Mouse (Mus musculus) forebrain, embryonic 13.5 days (tissue): Measurements from ENCODE around the gene Yipf1. TPM values are rescaled to one million over a fixed set of nuclear protein-coding genes. Genes with fewer than 3 reads are reported as not detected.

ENCODE experiments used
- ATAC-seq: fragments of 200-750 bp; cut with Nextera tagmentation; 2 replicates; pipeline ENCODE4 v1.8.0; 2017
- H3K27ac ChIP-seq: fragments of 300-500 bp; sonication (generic); 2 replicates; pipeline ENCODE4 v1.5.1; 2015; ENCODE audit warnings: inconsistent platforms, mild to moderate bottlenecking, moderate library complexity
- H3K27me3 ChIP-seq: fragments of 300-500 bp; sonication (generic); 2 replicates; pipeline ENCODE4 v1.6.1; 2015; ENCODE audit warnings: mild to moderate bottlenecking, inconsistent platforms
- H3K36me3 ChIP-seq: fragments of 300-500 bp; sonication (generic); 2 replicates; pipeline ENCODE4 v1.6.1; 2015; ENCODE audit warnings: mild to moderate bottlenecking, inconsistent platforms; ENCODE audit not compliant: poor library complexity, severe bottlenecking
- H3K4me1 ChIP-seq: fragments of 300-500 bp; sonication (generic); 2 replicates; pipeline ENCODE4 v1.6.1; 2015; ENCODE audit warnings: inconsistent platforms
- H3K4me2 ChIP-seq: fragments of 300-500 bp; sonication (generic); 2 replicates; pipeline ENCODE4 v1.6.1; 2015; ENCODE audit warnings: inconsistent platforms, mild to moderate bottlenecking, moderate library complexity
- H3K4me3 ChIP-seq: fragments of 300-500 bp; sonication (generic); 2 replicates; pipeline ENCODE4 v1.5.1; 2015; ENCODE audit warnings: mild to moderate bottlenecking, inconsistent platforms
- H3K9ac ChIP-seq: fragments of 300-500 bp; sonication (generic); 2 replicates; pipeline ENCODE4 v1.6.1; 2015; ENCODE audit warnings: mild to moderate bottlenecking, inconsistent platforms
- H3K9me3 ChIP-seq: fragments of 300-500 bp; sonication (generic); replicated peaks from 2 replicates; pipeline ENCODE4 v1.6.1; 2016; ENCODE audit warnings: inconsistent platforms
- WGBS: fragments of 180-500 bp; shearing (Covaris S2); methylation state at CpG from one replicate; pipeline ENCODE4 v1.1.7; 2015; 5-methylcytosine and 5-hydroxymethylcytosine counted together
- polyA plus RNA-seq: library from polyadenylated mRNA; unstranded; fragments of >200 nt; fragmentation: Nextera tagmentation; extraction: Ambion mirVana; gene quantifications from 2 replicates; pipeline ENCODE4 v1.2.1, GENCODE M21; 2015

Gene Yipf1
- polyA plus RNA-seq, 1 experiment from 2014 or later: 45.8 TPM

DNA sequence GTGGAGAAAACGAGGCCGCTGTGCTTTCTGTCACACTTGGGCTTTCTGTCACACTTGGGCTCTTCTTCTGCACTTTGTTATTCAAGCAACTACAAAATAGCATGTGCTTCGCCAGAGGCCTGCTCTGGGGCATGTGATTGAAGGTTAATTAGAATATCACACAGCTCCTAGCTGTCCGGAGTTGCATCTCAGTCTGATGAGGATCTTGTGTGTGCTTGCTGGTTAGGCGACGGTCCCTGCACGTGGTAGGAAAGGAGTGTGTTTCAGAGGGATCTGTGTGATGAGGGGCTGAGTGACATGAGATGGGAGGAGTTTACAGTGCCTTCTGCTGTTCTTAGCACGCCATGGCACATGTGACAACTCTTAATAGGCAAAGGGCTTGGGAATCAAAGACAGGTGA lies 73.3 kb downstream of the Yipf1 start:
- H3K4me2 ChIP-seq: no peak overlapping the region
- no peaks in the 10 kb centered on the region for H3K27me3 ChIP-seq
- no peak overlapping the region for H3K9ac ChIP-seq
- no peak overlapping the region for H3K4me3 ChIP-seq
- peak overlapping the region; percentile 48; the same call in 1 of the 2 replicates for H3K27ac ChIP-seq
- no peaks in the 10 kb centered on the region for H3K9me3 ChIP-seq
- WGBS: 77% methylated on average over 8 of the region's 8 CpGs
- no peaks in the 10 kb centered on the region for H3K4me1 ChIP-seq
- peaks cover 91% of the 10 kb centered on the region for H3K36me3 ChIP-seq
- no peak for ATAC-seq

DNA sequence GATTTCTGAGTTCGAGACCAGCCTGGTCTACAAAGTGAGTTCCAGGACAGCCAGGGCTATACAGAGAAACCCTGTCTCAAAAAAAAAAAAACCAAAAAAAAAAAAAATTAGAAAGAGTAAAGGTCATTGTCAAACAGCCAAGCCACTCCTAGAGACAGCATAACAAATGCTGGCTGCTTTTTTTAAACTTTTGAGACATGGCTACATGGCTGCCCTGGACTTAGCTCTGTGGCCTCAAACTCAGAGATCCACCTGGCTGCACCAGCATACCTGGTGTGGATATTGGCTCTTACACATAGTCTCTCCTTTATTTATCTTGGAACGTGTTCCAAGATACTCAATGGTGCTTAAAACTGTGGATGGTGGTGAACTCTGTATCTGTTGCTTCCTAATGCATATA lies 74.1 kb downstream of the Yipf1 start:
- H3K9me3 ChIP-seq: no peaks in the 10 kb centered on the region
- no peaks in the 10 kb centered on the region for H3K4me1 ChIP-seq
- H3K27me3 ChIP-seq: no peaks in the 10 kb centered on the region
- no peak for ATAC-seq
- H3K4me2 ChIP-seq: no peak overlapping the region
- no peak overlapping the region for H3K4me3 ChIP-seq
- peaks cover 90% of the 10 kb centered on the region for H3K36me3 ChIP-seq
- H3K9ac ChIP-seq: no peak overlapping the region
- H3K27ac ChIP-seq: no peak overlapping the region
- 93% methylated on average over 2 of the region's 2 CpGs for WGBS

DNA sequence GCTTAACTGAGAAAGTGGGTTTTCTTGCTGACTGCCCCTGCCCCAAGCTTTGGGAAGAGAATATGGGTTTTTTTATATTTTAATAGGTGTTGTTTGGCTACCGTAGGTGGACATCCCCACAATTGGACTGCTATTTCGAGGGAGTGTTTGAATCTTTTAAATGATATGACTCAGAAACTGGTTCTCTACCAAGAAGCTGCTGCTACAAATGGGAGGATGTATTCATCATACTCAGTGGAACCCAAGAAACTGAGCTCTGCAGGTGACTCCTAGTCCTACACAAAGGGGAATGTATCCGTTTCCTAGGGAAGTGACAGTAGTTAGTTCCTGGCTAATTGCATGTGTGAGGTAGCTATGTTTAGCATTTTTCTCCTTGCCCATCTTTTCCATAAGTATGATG lies 75.2 kb downstream of the Yipf1 start:
- 96% methylated on average over 3 of the region's 3 CpGs for WGBS
- H3K4me3 ChIP-seq: no peak overlapping the region
- no peaks in the 10 kb centered on the region for H3K9me3 ChIP-seq
- no peak overlapping the region for H3K27ac ChIP-seq
- H3K36me3 ChIP-seq: peaks cover 92% of the 10 kb centered on the region
- no peaks in the 10 kb centered on the region for H3K4me1 ChIP-seq
- H3K27me3 ChIP-seq: no peaks in the 10 kb centered on the region
- no peak overlapping the region for H3K9ac ChIP-seq
- no peak overlapping the region for H3K4me2 ChIP-seq
- ATAC-seq: no peak

DNA sequence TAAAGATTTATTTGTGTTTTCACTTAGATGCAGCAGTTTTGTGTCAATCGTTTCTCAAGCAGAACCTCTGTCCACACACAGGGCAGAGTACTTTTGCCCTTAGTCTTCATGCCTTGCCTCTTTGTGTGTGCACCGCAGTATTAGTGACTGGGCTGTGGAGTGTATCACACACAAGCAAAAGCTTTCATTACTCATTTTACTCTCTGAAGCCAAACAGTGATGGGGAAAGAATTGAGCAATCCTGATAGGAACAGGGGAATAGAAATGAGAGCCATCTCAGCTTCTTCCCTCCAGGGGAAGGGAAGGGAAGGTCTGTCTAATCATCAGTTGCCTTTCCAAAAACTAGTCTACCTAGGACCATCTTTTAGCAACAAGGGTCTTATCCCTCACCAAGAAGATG lies 79.6 kb downstream of the Yipf1 start:
- Histone ChIP-seq H3K9ac (no peak overlapping the region), H3K36me3 (peaks cover 85% of the 10 kb centered on the region), H3K4me3 (no peak overlapping the region), H3K9me3 (no peaks in the 10 kb centered on the region), H3K4me2 (no peak overlapping the region), H3K4me1 (no peaks in the 10 kb centered on the region), H3K27ac (no peak overlapping the region), H3K27me3 (no peaks in the 10 kb centered on the region)
- ATAC-seq: no peak
- WGBS: 93% methylated on average over 2 of the region's 2 CpGs

Other genes starting within 250 kb of the Yipf1 start
- 81.4 and 81.9 TPM in 2 replicates for gene Mrpl37, start 247.5 kb upstream of the Yipf1 start, polyA plus RNA-seq
- gene Cyb5rl, start 247.4 kb upstream of the Yipf1 start, polyA plus RNA-seq: 4.8 and 5.6 TPM in 2 replicates
- not detected in 2 replicates for gene Cdcp2, start 217.5 kb upstream of the Yipf1 start, polyA plus RNA-seq
- gene Tmem59, start 136.0 kb upstream of the Yipf1 start, polyA plus RNA-seq: 335 and 337 TPM in 2 replicates
- gene Tceanc2, start 135.2 kb upstream of the Yipf1 start, polyA plus RNA-seq: 38.9 and 52.3 TPM in 2 replicates
- not detected in 2 replicates for gene Ldlrad1, start 105.2 kb upstream of the Yipf1 start, polyA plus RNA-seq
- 67.4 and 68.9 TPM in 2 replicates for gene Lrrc42, start 60.8 kb upstream of the Yipf1 start, polyA plus RNA-seq
- 32.6 and 39.5 TPM in 2 replicates for gene Hspb11, start 60.8 kb upstream of the Yipf1 start, polyA plus RNA-seq
- not detected in 2 replicates for gene Dio1, start 7.2 kb upstream of the Yipf1 start, polyA plus RNA-seq
- 23.7 and 27.6 TPM in 2 replicates for gene Ndc1, start 53.4 kb downstream of the Yipf1 start, polyA plus RNA-seq
- gene Glis1, start 120.2 kb downstream of the Yipf1 start, polyA plus RNA-seq: 0.75 and 0.84 TPM in 2 replicates